Mouse (Mus musculus) left cerebral cortex, postnatal 25 days (tissue): Measurements from ENCODE around the gene Dscaml1. TPM values are rescaled to one million over a fixed set of nuclear protein-coding genes. Genes with fewer than 3 reads are reported as not detected.
A peak's percentile ranks its signal among the peaks of the same experiment; 100 is the strongest.

Experiments used
- DNase-seq, 2 experiments: peaks; one replicate each; pipeline ENCODE4 v3.0.0; 2022; ENCODE audit warnings: low spot score in 2 of 2, mixed read lengths in 1 of 2
- intact Hi-C: fragments of 180-260 bp; cut with DNase I; formaldehyde crosslinking; loops from one replicate; pipeline ENCODE4 v1.15.1; 2025
- total RNA-seq, 2 experiments: library from RNA; stranded (reverse); gene quantifications; 2 replicates each; pipeline ENCODE4 v1.2.3; 2021

Gene Dscaml1
- total RNA-seq, 2 experiments from 2014 or later = 51.1 to 51.7 TPM

GRCm38 (mm10) chr9:45410193-45410592 is 16.2 kb upstream of the Dscaml1 start:
- DNase-seq = no peak
- intact Hi-C loops = loop anchor here (10.0 kb wide), 2 partner anchors 415 to 495 kb away; partner anchors contain the start of genes Cep164, Pcsk7 and Rnf214

GRCm38 (mm10) chr9:45410614-45411013 is 15.8 kb upstream of the Dscaml1 start:
- DNase-seq = no peak
- intact Hi-C loops = loop anchor here (10.0 kb wide), 2 partner anchors 414 to 494 kb away; partner anchors contain the start of genes Cep164, Pcsk7 and Rnf214

DNA sequence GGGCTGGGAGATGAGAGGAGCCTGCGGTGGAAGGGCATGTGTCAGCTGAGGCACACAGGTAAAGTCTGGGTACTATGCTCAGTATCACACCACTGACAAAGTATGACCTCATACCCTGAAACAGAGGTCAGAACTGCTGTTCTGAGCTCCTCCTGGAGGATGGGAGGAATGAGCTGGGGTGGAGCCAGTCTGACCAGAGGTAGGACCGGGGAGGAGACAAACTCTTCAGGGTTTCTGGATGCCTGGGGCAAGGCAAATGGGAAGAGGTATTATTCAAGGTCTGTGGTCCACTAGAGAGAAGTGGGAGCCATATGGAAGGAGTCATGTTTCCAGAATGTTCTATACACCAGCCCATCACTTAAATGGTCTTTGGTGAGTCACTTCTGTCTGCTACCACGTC is 15.3 kb upstream of the Dscaml1 start:
- DNase-seq = no peak
- intact Hi-C loops = loop anchor here (10.0 kb wide), 2 partner anchors 414 to 494 kb away; partner anchors contain the start of genes Cep164, Pcsk7 and Rnf214

GRCm38 (mm10) chr9:45411803-45412202 is 14.6 kb upstream of the Dscaml1 start:
- peak; percentile 47 to 71 for DNase-seq
- intact Hi-C loops = loop anchor here (10.0 kb wide), 2 partner anchors 413 to 493 kb away; partner anchors contain the start of genes Cep164, Pcsk7 and Rnf214

GRCm38 (mm10) chr9:45412287-45412686 is 14.1 kb upstream of the Dscaml1 start:
- peak; percentile 87 to 88 for DNase-seq
- intact Hi-C loops = loop anchor here (10.0 kb wide), 2 partner anchors 413 to 493 kb away; partner anchors contain the start of genes Cep164, Pcsk7 and Rnf214

GRCm38 (mm10) chr9:45412700-45413477 is 13.5 kb upstream of the Dscaml1 start:
- DNase-seq = no peak
- intact Hi-C loops = loop anchor here (10.0 kb wide), 2 partner anchors 412 to 492 kb away; partner anchors contain the start of genes Cep164, Pcsk7 and Rnf214

- no peak for DNase-seq
- intact Hi-C loops = loop anchor here (10.0 kb wide), 2 partner anchors 411 to 491 kb away; partner anchors contain the start of genes Cep164, Pcsk7 and Rnf214
These were observed 12.8 kb upstream of the Dscaml1 start for GRCm38 (mm10) chr9:45413478-45414140.

DNA sequence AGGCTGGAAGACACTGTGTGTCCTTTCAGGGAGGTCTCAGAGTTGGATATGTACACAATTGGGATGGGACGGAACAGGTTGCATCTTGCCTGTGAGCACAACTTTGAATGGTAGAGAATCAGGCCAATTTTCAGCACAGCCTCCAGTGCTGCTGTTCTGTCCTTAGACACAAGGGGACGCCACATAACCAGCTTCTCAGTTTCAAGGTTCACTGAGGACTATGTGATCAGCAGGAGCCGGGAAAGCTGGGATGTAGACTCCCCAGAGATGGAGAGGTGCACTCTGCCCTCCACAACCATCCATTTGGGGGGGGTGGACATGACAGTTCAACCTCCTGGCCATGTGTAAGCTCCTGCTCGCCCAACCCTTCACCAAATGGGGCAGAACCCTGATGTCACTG is 10.5 kb upstream of the Dscaml1 start:
- intact Hi-C loops = loop anchor here (2.0 to 10.0 kb wide), 4 partner anchors 286 to 489 kb away; partner anchors contain the start of genes Cep164, Pcsk7 and Rnf214
- peak; percentile 77 to 82 for DNase-seq

DNA sequence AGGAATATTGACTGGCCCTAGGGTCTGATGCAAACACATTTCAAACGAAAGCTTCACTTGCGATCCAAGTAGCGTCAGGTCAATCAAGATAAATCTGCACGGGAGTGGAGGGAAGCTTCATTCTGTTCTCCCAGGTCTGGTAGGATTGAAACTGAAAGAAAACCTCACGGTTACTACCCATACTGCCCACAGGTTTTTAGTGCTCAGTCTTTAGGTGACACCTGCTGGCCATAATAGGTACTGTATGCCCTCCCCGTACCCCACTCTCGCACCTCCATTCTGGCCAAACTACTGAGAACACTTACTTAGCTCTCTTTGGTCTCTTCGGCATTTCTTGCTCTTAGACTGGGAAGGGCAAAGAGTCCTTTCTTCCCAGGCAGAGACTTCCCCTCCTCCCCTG is 9.2 kb upstream of the Dscaml1 start:
- intact Hi-C loops = loop anchor here (2.0 to 10.0 kb wide), 4 partner anchors 285 to 488 kb away; partner anchors contain the start of genes Cep164, Pcsk7 and Rnf214
- DNase-seq = peak; percentile 47 to 56

- intact Hi-C loops = loop anchor here (5.0 to 10.0 kb wide), 3 partner anchors 284 to 487 kb away; partner anchors contain the start of genes Cep164, Pcsk7 and Rnf214
- DNase-seq = no peak
These were observed 8.2 kb upstream of the Dscaml1 start for GRCm38 (mm10) chr9:45418252-45418651.

GRCm38 (mm10) chr9:45421209-45421608 is 5.2 kb upstream of the Dscaml1 start:
- DNase-seq = no peak
- intact Hi-C loops = no loop called here

- no peak for DNase-seq
These were observed 3.6 kb upstream of the Dscaml1 start for GRCm38 (mm10) chr9:45422761-45423298.

GRCm38 (mm10) chr9:45429392-45429791 is 3.0 kb downstream of the Dscaml1 start:
- no peak for DNase-seq
- intact Hi-C loops = no loop called here

More at GRCm38 (mm10) chr9:45422761-45423298, 3.6 kb upstream of the Dscaml1 start:
- intact Hi-C loops = no loop called here

- DNase-seq = peak; percentile 59 to 69
- intact Hi-C loops = loop anchor here (5.0 kb wide), 2 partner anchors 87 to 157 kb away; no protein-coding TSS in a partner anchor
These were observed 3.7 kb downstream of the Dscaml1 start for GRCm38 (mm10) chr9:45429951-45430697.

- DNase-seq = no peak
- intact Hi-C loops = loop anchor here (5.0 kb wide), 2 partner anchors 87 to 157 kb away; no protein-coding TSS in a partner anchor
These were observed 4.2 kb downstream of the Dscaml1 start for GRCm38 (mm10) chr9:45430698-45430959.

GRCm38 (mm10) chr9:45431150-45431549 is 4.7 kb downstream of the Dscaml1 start:
- intact Hi-C loops = loop anchor here (5.0 kb wide), 2 partner anchors 86 to 156 kb away; no protein-coding TSS in a partner anchor
- no peak for DNase-seq

DNA sequence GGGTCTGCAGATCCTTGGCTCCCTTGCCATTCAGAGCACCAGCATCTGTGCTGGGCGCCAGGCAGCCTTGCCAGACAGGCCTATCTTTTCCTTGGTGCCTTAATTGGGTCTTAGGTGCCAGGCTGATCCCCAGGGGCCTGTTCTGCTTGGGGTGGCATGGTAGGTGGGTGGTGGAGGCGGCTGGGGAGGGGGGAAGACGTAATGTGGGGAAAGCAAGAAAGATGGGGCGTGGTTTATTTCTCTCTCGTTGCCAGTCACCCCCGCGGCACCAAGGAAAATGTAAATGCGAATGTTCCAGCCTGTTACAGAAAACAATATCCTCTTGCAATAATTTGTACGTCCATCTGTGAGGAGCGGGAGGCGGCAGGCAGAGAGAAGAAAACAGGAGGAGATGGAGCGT is 6.2 kb downstream of the Dscaml1 start:
- peak; percentile 64 to 72 for DNase-seq
- intact Hi-C loops = loop anchor here (1.0 to 5.0 kb wide), 4 partner anchors 38 to 155 kb away; no protein-coding TSS in a partner anchor

- intact Hi-C loops = loop anchor here (2.0 to 5.0 kb wide), 3 partner anchors 38 to 154 kb away; no protein-coding TSS in a partner anchor
- DNase-seq = no peak
These were observed 6.7 kb downstream of the Dscaml1 start for GRCm38 (mm10) chr9:45433119-45433518.

GRCm38 (mm10) chr9:45434171-45434570 is 7.7 kb downstream of the Dscaml1 start:
- DNase-seq = peak; percentile 36 to 66
- intact Hi-C loops = loop anchor here (5.0 kb wide), 2 partner anchors 83 to 153 kb away; no protein-coding TSS in a partner anchor
